Mouse (Mus musculus) neutrophil, adult 5-6 weeks (primary cell): ENCODE measurements at regions not wholly inside any gene's neighbourhood (a gene's known extent, or its start where the extent isn't known, plus 50 kb on each side); places are given as distances from the start of the nearest gene placed in this dataset.

ENCODE experiments used
- ATAC-seq: fragments of 151-379, 151-347 bp; 2 replicates; pipeline ENCODE4 v1.8.0; 2017; ENCODE audit warnings: mild to moderate bottlenecking, moderate TSS enrichment; ENCODE audit not compliant: insufficient number of reproducible peaks, poor library complexity, low FRiP score, severe bottlenecking; ENCODE audit errors: extremely low read depth

DNA sequence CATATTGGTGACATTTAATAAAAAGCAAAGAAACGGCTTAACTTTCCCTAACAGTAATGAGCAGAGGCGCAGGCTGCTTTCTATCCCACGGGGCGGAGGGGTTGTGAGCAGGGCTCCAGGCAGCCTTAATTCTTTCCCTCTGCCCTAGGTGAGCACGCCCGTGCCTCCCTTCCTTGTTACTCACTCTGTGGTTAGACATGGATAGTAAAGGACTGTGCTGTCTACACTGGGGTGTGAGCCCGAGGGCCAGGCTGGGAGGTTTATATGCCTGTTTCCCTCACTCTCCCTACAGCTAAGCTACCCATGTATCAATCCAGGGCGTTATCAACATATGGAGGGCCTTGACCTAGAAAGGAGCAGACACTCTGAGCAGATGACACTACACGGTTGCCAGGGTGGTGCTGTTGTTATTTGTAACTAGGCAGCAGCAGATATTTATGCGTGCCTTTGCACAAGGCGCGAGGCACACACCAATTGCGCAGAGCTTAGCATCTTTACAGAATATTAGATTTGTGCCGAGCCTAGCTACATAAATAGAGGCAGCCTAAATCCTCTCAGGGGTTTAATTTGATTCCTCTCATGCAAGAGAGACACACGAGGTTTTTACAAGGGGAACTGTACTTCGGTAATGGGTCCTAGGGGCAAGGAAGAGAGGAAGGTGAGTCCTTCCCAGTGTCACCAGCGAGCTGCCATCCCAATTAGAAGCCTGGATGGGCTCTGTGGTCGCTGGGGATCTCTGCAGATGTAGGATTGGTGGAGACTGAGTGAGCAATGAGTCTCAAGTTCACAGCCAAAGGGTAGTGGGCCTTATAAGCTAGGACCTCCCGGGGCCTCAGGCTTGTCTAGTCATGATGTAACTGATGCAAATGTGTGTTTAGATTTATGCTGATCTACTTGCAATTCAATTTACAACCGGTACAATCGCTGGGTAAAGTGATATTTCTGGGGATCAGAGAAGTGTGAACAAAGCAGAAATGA lies 278.6 kb upstream of the Kazn start:
- ATAC-seq = no peak

DNA sequence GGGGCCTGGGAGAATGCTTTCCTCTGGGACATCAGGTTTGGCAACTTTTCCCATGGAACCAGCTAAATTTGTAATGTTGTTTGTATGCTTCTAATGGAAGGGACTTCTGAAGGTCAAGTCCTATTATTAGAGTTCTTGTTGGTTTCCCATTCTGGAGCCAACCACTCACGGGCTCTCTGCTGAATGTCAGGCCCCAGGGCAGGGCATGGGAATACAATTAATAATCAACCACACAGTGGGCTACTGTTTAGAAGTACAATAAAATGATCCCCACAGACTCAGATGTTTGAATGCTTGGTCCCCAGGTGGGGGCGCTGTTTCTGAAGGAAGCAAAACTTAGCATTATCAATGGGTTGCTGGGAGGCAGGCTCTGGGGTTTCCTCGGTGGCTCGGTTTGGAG lies 275.6 kb upstream of the Kazn start:
- ATAC-seq = no peak

DNA sequence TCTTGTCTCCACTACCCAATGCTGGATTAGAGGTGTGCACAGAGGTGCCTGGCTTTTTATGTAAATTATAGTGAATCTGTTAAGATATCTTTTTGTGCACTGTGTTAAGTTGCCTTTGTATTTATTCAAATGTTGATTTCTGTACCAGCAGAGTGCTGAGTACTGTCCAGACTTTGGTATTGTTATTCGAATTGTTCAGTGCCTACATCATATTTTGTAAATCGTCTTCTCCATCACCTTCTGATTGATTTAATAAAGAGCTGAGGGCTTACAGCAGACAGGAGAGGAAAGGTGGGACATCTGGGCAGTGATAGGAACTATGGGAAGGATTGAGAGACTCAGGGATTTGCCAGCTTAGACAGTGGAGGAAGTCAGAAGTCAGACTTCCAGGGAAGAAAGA lies 270.2 kb upstream of the Kazn start:
- no peak for ATAC-seq

DNA sequence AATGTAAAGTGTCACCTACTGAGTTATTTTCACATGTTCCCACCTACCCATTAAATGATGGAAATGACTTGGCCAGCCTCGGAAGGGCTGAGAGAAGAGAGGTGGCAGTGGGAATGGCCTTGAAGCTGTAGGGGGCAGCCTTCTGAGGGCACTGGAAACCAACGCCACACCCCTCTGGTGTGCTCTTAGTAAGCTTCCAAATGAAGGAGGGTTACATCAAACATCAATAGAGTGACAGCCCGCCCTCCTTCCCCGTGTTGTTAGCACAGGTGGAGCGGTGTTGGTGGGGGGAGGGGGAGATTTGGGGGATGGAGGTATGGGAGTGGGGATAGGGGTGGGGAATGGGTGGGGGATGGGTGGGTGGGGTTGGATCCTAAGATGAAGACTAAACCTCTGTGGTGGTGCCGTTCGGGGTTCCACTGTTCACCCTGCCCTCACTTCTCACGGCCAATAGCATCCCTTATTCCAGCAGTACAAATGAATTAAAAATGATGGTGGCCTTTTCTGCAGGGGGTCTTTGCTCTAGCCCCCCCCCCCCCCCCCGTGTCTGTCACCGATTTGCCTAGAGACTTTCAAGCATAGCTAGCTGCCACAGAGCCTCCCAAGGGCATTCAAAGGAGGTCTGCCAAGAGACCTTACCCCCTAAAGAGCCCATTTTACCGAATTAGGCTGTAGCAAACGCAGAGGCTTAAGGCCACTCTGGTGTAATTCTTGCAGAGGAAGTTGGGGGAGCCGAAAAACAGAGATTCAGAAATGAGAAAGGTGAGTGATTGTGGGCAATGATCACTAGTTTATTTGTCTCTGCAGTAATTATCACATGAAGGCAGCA lies 267.4 kb upstream of the Kazn start:
- ATAC-seq = no peak

DNA sequence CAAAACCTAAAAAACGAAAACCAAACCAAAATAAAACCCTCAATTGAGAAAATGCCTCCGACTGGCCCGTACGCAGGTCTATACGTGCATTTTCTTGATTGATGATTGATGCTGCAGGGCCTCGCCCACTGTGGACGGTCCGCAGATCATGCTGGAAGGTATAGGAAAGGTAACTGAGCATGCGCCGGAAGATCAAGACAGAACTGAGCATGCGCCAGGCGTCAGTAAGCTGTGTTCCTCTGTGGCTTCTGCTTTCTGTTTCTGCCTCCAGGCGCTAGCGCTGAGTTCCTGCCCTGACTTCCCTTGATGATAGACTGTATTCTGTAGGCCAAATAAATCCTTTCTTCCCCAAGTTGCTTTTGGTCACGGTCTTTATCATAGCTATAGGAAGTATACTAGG lies 264.6 kb upstream of the Kazn start:
- ATAC-seq = no peak

DNA sequence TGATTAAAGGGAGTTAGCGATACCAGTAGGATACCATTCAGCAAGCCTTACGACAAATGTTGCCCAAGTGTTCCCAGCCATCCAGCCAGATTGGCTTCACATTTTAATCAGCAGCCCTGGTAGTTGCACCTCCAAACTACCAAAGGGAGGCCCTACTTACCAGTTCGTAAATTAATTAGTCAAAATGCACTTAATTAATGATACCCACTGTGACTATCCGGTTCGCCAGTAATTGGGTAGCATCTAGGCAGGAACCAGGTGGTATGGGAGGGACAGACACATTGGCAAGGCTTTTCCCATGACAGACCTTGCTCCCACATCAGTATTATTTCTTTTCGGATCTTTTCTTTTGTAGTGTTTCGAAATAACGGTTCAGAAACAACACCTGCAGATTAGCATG lies 262.0 kb upstream of the Kazn start:
- no peak for ATAC-seq

DNA sequence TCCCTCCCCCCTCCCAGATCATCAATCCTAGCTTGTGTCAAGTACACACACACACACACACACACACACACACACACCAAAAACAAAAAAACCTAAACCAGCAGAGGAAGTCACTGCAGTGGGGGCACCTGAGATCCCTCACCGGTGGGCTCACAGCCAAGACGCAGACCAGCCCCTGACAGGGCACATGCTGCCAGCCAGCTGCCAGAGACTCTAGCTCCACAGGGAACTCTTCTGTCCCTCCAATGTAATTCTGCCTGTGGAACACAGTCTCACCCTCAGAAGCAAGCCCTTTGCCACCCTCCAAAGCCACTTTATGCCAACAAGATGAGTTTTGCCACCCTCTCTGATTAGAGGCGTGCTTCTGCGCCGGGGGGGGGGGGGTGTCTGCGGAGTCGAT lies 261.3 kb upstream of the Kazn start:
- ATAC-seq = no peak

GRCm38 (mm10) chr4:142496605-142497004 lies 257.4 kb upstream of the Kazn start:
- no peak for ATAC-seq

DNA sequence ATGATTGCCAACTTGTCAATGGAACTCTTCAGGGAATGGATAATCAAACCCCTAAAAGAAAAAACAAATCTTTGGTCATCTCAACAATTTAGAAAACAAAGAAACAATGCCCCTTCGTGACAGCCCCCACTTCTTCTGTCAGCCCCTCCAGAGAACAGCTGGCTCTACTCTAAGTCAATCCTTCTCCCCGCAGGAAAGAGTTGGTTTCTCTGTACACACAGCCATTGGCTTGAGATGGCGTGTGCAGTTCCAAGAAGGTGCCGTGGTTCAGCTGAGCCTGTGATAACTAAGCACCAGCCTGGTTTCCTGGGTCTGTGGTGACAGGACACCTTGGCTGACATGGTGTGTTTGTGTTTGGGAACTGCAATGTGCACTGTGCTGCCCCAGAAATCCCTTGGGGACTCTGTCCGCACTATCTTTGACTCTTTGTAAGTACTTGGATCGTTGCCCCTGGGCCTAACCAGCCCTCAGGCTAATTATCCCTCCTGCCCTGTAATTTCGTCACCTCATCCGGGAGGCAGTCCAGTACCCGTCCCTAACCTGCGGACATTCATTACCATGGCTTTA lies 253.8 kb upstream of the Kazn start:
- ATAC-seq = no peak

GRCm38 (mm10) chr4:142485784-142486423 lies 246.7 kb upstream of the Kazn start:
- no peak for ATAC-seq

- no peak for ATAC-seq
These were observed 236.4 kb upstream of the Kazn start for GRCm38 (mm10) chr4:142475632-142476031.

- no peak for ATAC-seq
These were observed 235.4 kb upstream of the Kazn start for GRCm38 (mm10) chr4:142474626-142475025.

GRCm38 (mm10) chr4:142474018-142474417 lies 234.8 kb upstream of the Kazn start:
- no peak for ATAC-seq

DNA sequence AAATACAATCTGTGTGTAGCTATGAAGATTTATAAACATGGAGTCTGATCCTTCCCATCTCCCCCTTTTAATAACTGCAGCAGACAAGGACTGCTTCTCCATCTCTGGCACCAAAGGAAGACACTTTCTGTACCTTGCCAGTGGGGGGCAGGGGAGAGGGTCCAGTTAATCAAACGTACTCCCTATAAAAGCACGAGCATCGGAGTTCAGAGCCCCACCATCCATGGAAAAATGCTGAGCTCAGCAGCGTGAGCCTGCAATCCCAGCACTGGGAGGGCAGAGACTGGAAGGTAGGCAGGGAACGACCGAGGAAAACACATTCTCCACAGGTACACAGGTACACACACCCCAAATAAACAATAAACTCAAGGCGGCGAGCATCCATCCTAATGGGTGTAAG lies 234.1 kb upstream of the Kazn start:
- no peak for ATAC-seq

DNA sequence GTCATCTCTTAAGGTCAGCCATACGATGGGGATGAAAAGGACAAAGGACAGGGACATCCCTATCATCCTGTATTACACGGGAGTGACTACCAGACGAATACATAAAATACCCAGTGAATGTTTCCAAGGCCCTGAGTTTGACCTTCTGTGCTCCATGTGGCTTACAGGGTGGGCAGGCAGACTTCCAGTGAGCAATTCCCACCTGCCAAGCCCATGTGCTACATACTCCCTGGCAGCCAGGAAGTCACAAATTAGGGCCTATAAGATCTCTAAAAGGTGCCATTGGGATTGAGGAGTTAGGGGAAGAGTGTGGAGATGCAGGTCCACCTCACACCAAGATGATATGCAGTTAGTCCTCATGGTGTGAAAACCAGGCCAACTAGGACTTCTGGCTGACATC lies 233.1 kb upstream of the Kazn start:
- ATAC-seq = no peak

- no peak for ATAC-seq
These were observed 231.6 kb upstream of the Kazn start for GRCm38 (mm10) chr4:142470784-142471183.

- ATAC-seq = no peak
These were observed 228.7 kb upstream of the Kazn start for GRCm38 (mm10) chr4:142467920-142468319.

DNA sequence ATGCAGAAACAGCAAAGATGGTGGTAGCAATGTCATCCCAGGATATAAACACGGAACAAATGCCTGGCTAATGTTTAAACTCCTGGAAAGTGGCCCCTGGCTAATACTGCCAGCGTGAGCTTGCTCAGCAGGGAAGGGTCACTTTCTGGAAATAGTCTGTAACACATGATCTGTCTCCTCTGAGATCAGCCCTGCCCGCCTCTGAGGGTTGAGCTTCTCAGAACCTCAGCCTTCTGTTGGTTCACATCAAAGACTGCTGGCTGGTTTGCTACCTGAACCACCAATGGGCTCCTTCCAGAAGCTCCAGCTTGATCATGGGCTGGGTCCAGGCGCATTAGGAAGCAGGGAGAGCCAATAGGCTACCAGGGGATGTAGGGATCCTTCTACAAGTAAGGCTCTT lies 226.0 kb upstream of the Kazn start:
- no peak for ATAC-seq

GRCm38 (mm10) chr4:142464066-142464465 lies 224.9 kb upstream of the Kazn start:
- no peak for ATAC-seq
